Mouse (Mus musculus) liver, embryonic 13.5 days (tissue): Measurements from ENCODE around the gene Dr1. TPM values are rescaled to one million over a fixed set of nuclear protein-coding genes. Genes with fewer than 3 reads are reported as not detected.
A peak's percentile ranks its signal among the peaks of the same experiment; 100 is the strongest.
"Not testable (repeated sequence)": the region's sequence is repeated elsewhere in the genome, so short reads cannot be mapped to it uniquely, and the experiment has no call there.

Experiments used
- ATAC-seq: fragments of 200-750 bp; cut with Nextera tagmentation; 2 replicates; pipeline ENCODE4 v1.8.0; 2017; ENCODE audit warnings: low read depth, mild to moderate bottlenecking, moderate number of reproducible peaks, moderate library complexity
- DNase-seq: peaks from one replicate; pipeline ENCODE4 v3.0.0; 2022
- H3K27ac ChIP-seq: fragments of 300-500 bp; sonication (generic); 2 replicates; pipeline ENCODE4 v1.5.1; 2015; ENCODE audit warnings: moderate library complexity, mild to moderate bottlenecking, inconsistent platforms
- H3K27me3 ChIP-seq: fragments of 300-500 bp; sonication (generic); 2 replicates; pipeline ENCODE4 v1.6.1; 2015; ENCODE audit warnings: mild to moderate bottlenecking, inconsistent platforms
- H3K36me3 ChIP-seq: fragments of 300-500 bp; sonication (generic); 2 replicates; pipeline ENCODE4 v1.6.1; 2015; ENCODE audit warnings: mild to moderate bottlenecking, inconsistent platforms
- H3K4me1 ChIP-seq: fragments of 300-500 bp; sonication (generic); replicated peaks from 2 replicates; pipeline ENCODE4 v1.6.1; 2015; ENCODE audit warnings: inconsistent platforms
- H3K4me2 ChIP-seq: fragments of 300-500 bp; sonication (generic); 2 replicates; pipeline ENCODE4 v1.6.1; 2015; ENCODE audit warnings: inconsistent platforms, mild to moderate bottlenecking, moderate library complexity
- H3K4me3 ChIP-seq: fragments of 300-500 bp; sonication (generic); replicated peaks from 2 replicates; pipeline ENCODE4 v1.5.1; 2015; ENCODE audit warnings: mild to moderate bottlenecking, inconsistent platforms
- H3K9ac ChIP-seq: fragments of 300-500 bp; sonication (generic); 2 replicates; pipeline ENCODE4 v1.6.1; 2015; ENCODE audit warnings: mild to moderate bottlenecking, inconsistent platforms
- H3K9me3 ChIP-seq: fragments of 300-500 bp; sonication (generic); replicated peaks from 2 replicates; pipeline ENCODE4 v1.6.1; 2016; ENCODE audit warnings: inconsistent platforms
- WGBS: fragments of 180-500 bp; shearing (Covaris S2); methylation state at CpG from one replicate; pipeline ENCODE4 v1.1.7; 2015; ENCODE audit not compliant: insufficient replicate concordance; 5-methylcytosine and 5-hydroxymethylcytosine counted together
- polyA plus RNA-seq: library from polyadenylated mRNA; unstranded; fragments of >200 nt; fragmentation: Nextera tagmentation; extraction: Ambion mirVana; gene quantifications from 2 replicates; pipeline ENCODE4 v1.2.1, GENCODE M21; 2015

Gene Dr1
- polyA plus RNA-seq, 1 experiment from 2014 or later, result 30.2 TPM

GRCm38 (mm10) chr5:108270415-108270814 is 1.7 kb downstream of the Dr1 start:
- Histone ChIP-seq H3K4me1 (peaks cover 63% of the 10 kb centered on the region), H3K27ac (peak overlapping the region; percentile 94), H3K36me3 (peaks cover 26% of the 10 kb centered on the region), H3K9ac (peak overlapping the region; percentile 99), H3K4me3 (peak overlapping the region; percentile 91), H3K4me2 (peak overlapping the region; percentile 89), H3K27me3 (no peaks in the 10 kb centered on the region), H3K9me3 (no peaks in the 10 kb centered on the region)
- WGBS, result 7% methylated on average over 9 of the region's 9 CpGs
- DNase-seq (no peak), ATAC-seq (no peak)

DNA sequence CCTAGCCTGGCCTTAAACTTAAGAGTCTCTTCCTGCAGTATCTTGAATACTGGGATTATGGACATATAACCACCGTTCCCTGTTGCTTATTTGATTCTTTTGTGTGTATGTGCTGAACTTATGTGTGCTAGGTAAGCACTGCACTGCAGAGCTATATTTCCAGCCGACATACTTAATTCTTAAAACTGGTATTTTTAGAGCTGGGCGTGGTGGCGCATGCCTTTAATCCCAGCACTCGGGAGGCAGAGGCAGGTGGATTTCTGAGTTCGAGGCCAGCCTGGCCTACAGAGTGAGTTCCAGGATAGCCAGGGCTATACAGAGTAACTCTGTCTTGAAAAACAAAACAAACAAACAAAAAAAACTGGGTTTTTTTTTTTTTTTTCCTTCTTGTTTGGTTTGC is 2.6 kb downstream of the Dr1 start:
- H3K36me3 ChIP-seq, result peaks cover 32% of the 10 kb centered on the region
- peak overlapping the region; percentile 99 for H3K9ac ChIP-seq
- ATAC-seq, DNase-seq, H3K27me3 ChIP-seq, H3K27ac ChIP-seq, H3K9me3 ChIP-seq: not testable (repeated sequence)
- H3K4me3 ChIP-seq, result peak overlapping the region; percentile 91
- peaks cover 54% of the 10 kb centered on the region for H3K4me1 ChIP-seq
- H3K4me2 ChIP-seq, result peak overlapping the region; percentile 89
- 69% methylated on average over 6 of the region's 6 CpGs for WGBS

DNA sequence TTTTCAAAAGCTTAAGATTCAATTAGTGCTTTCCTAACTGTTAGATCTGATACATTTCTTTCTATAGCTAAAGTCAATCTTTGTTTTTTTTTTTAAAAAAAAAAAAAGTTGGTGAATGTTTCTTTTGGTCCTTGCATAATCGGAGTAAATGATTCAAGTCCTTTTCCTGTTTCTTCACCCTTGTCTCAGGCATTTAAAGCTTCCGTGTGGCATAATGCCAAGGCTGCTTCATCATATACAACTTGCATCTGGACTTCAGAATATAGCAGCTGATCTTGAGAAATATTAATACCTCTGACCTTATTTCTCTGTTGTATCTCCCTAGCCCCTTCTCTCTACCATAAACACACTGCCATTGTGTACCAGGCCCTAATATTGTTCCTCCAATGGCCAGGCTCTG is 18.3 kb downstream of the Dr1 start:
- H3K9me3 ChIP-seq, result no peaks in the 10 kb centered on the region
- no peak overlapping the region for H3K27ac ChIP-seq
- whole genome bisulfite sequencing, result 63% methylated on average over 2 of the region's 2 CpGs
- no peaks in the 10 kb centered on the region for H3K27me3 ChIP-seq
- no peak overlapping the region for H3K9ac ChIP-seq
- H3K4me2 ChIP-seq, result no peak overlapping the region
- no peak overlapping the region for H3K4me3 ChIP-seq
- DNase-seq (no peak), ATAC-seq (no peak)
- H3K4me1 ChIP-seq, result peaks cover 8% of the 10 kb centered on the region
- H3K36me3 ChIP-seq, result no peaks in the 10 kb centered on the region

- H3K4me3 ChIP-seq, result no peak overlapping the region
- H3K4me2 ChIP-seq, result no peak overlapping the region
- H3K9me3 ChIP-seq, result no peaks in the 10 kb centered on the region
- WGBS, result 45% methylated on average over 3 of the region's 3 CpGs
- H3K9ac ChIP-seq, result no peak overlapping the region
- H3K27me3 ChIP-seq, result peaks cover 8% of the 10 kb centered on the region; the same call in 1 of the 2 replicates
- H3K4me1 ChIP-seq, result no peaks in the 10 kb centered on the region
- H3K27ac ChIP-seq, result no peak overlapping the region
- ATAC-seq (no peak), DNase-seq (no peak)
- H3K36me3 ChIP-seq, result no peaks in the 10 kb centered on the region
Measured at GRCm38 (mm10) chr5:108301567-108301966, 32.9 kb downstream of the Dr1 start.

DNA sequence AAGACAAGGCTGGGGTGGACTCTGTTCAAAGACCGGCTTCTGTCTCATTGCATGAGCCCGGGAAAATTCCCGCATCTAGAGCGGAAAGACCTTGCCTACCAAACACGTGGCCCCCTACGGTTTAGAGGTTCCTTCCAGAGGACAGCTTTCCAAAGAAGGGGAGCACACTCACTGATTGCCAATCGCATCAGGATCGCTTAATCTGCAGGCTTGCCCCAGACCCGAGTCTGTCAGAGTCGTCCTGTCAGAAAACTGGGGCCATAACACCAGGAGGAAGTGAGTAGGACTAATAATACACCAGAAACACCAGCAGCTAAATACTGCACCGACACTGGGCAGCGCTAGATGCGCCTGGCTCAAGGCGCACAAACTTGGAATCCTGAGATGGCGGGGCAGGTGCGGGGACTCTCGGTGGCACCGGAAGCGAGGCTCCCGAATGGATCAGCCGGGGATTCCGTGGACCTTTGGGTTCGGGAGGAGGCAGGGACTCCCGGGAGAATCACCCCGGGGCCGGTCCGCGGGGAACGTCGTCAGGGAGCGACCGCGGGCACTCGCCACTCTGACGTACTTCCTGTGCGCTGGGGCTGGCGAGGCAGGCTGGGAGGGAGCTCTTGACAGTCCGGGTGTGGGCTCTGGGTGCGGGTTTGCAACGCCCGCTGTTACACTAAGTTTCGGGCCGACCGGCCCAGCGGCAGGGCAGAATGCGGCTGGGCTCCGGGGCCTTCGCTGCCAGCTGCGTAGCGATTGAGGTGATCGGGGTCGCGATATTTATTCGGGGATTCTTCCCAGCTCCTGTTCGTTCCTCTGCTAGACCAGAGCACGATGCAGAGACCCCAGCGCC is 43.7 kb downstream of the Dr1 start, which contains the start of gene Pigg:
Gene Pigg (plus strand): TSS at position 386 of the 841 bp plus-strand sequence.
- under 1% methylated on average over 57 of the region's 57 CpGs for WGBS
- Histone ChIP-seq H3K36me3 (no peaks in the 10 kb centered on the region), H3K4me3 (peak within 1 kb of the TSS; percentile 85), H3K27me3 (no peaks in the 10 kb centered on the region), H3K27ac (peak within 1 kb of the TSS; percentile 83), H3K9me3 (no peaks in the 10 kb centered on the region), H3K4me2 (peak within 1 kb of the TSS; percentile 86), H3K9ac (peak within 1 kb of the TSS; percentile 89), H3K4me1 (peaks cover 15% of the 10 kb centered on the region)
- DNase-seq (peak; percentile 84), ATAC-seq (peak; percentile 99)

- peak overlapping the region; percentile 86 for H3K4me2 ChIP-seq
- H3K4me1 ChIP-seq, result peaks cover 15% of the 10 kb centered on the region
- H3K9ac ChIP-seq, result peak overlapping the region; percentile 89
- 4% methylated on average over 16 of the region's 16 CpGs for WGBS
- H3K27ac ChIP-seq, result peak overlapping the region; percentile 83
- peak; percentile 62 for ATAC-seq
- H3K9me3 ChIP-seq, result no peaks in the 10 kb centered on the region
- H3K4me3 ChIP-seq, result peak overlapping the region; percentile 85
- no peak for DNase-seq
- no peaks in the 10 kb centered on the region for H3K27me3 ChIP-seq
- H3K36me3 ChIP-seq, result no peaks in the 10 kb centered on the region
Measured at GRCm38 (mm10) chr5:108313065-108313860, 44.6 kb downstream of the Dr1 start.

Other genes starting within 250 kb of the Dr1 start
- 46.4 and 50.5 TPM in 2 replicates for gene Mtf2, start 203.2 kb upstream of the Dr1 start, polyA plus RNA-seq
- gene Tmed5, start 136.3 kb upstream of the Dr1 start, polyA plus RNA-seq, result 27.2 and 31.4 TPM in 2 replicates
- 5.4 and 8.3 TPM in 2 replicates for gene Ccdc18, start 136.0 kb upstream of the Dr1 start, polyA plus RNA-seq
- 3.5 and 4.6 TPM in 2 replicates for gene Pigg, start 43.7 kb downstream of the Dr1 start, polyA plus RNA-seq
- 0.05 and 0.07 TPM in 2 replicates for gene Gm42517, start 99.0 kb downstream of the Dr1 start, polyA plus RNA-seq
- 0.07 and 0.15 TPM in 2 replicates for gene Pde6b, start 119.5 kb downstream of the Dr1 start, polyA plus RNA-seq
- gene Atp5k, start 165.6 kb downstream of the Dr1 start, polyA plus RNA-seq, result 328 and 358 TPM in 2 replicates
- gene Mfsd7a, start 180.0 kb downstream of the Dr1 start, polyA plus RNA-seq, result 0.07 and 0.15 TPM in 2 replicates
- gene Pcgf3, start 192.3 kb downstream of the Dr1 start, polyA plus RNA-seq, result 5.7 and 7.8 TPM in 2 replicates